Mouse (Mus musculus) frontal cortex, postnatal 10 days (tissue): Measurements from ENCODE around the gene Bmi1.

ENCODE experiments used
- DNase-seq, 2 experiments: peaks; one replicate each; pipeline ENCODE4 v3.0.0; 2022; ENCODE audit warnings: low spot score in 2 of 2, mixed read lengths in 1 of 2

Bmi1 gene

GRCm38 (mm10) chr2:18676936-18677491 lies at the start of gene Bmi1:
TSS of gene Bmi1 (plus strand) at chr2:18677018.
- DNase-seq = peak; percentile 53 to 59

GRCm38 (mm10) chr2:18630547-18630946 lies 46.3 kb upstream of the Bmi1 start:
- no peak for DNase-seq

- DNase-seq = peak; percentile 59 to 69
Observed at GRCm38 (mm10) chr2:18635052-18635451, 41.8 kb upstream of the Bmi1 start.

GRCm38 (mm10) chr2:18648563-18648962 lies 28.3 kb upstream of the Bmi1 start:
- DNase-seq = no peak

- DNase-seq = no peak
Observed at GRCm38 (mm10) chr2:18654821-18655220, 22.0 kb upstream of the Bmi1 start.

GRCm38 (mm10) chr2:18664003-18664402 lies 12.8 kb upstream of the Bmi1 start:
- DNase-seq = no peak

GRCm38 (mm10) chr2:18671041-18671440 lies 5.8 kb upstream of the Bmi1 start:
- no peak for DNase-seq

- peak; percentile 81 to 95 for DNase-seq
Observed at GRCm38 (mm10) chr2:18672133-18672765, 4.6 kb upstream of the Bmi1 start, which contains the start of gene Commd3. TSS of gene Commd3 (plus strand) at chr2:18672384.

- no peak for DNase-seq
Observed at GRCm38 (mm10) chr2:18672766-18673164, 4.1 kb upstream of the Bmi1 start.

- DNase-seq = no peak
Observed at GRCm38 (mm10) chr2:18673766-18674165, 3.1 kb upstream of the Bmi1 start.

GRCm38 (mm10) chr2:18674193-18674902 lies 2.5 kb upstream of the Bmi1 start:
- DNase-seq = no peak

- no peak for DNase-seq
Observed at GRCm38 (mm10) chr2:18675681-18676456, 949 bp upstream of the Bmi1 start.

GRCm38 (mm10) chr2:18676457-18676935 lies 322 bp upstream of the Bmi1 start:
- DNase-seq = peak; percentile 68 to 77

GRCm38 (mm10) chr2:18677631-18678471 lies 1.0 kb downstream of the Bmi1 start:
- peak; percentile 33 to 55 for DNase-seq

- DNase-seq = no peak
Observed at GRCm38 (mm10) chr2:18679701-18680100, 2.9 kb downstream of the Bmi1 start.

GRCm38 (mm10) chr2:18680501-18680900 lies 3.7 kb downstream of the Bmi1 start:
- no peak for DNase-seq

- peak; percentile 27 to 47 for DNase-seq
Observed at GRCm38 (mm10) chr2:18680961-18681360, 4.1 kb downstream of the Bmi1 start.

GRCm38 (mm10) chr2:18684062-18684461 lies 7.2 kb downstream of the Bmi1 start:
- no peak for DNase-seq

GRCm38 (mm10) chr2:18686386-18686785 lies 9.6 kb downstream of the Bmi1 start:
- no peak for DNase-seq

- DNase-seq = no peak
Observed at GRCm38 (mm10) chr2:18686826-18687519, 10.2 kb downstream of the Bmi1 start.
